Mouse (Mus musculus) thymus, adult 18-20 months (tissue): Measurements from ENCODE around the gene 4933407L21Rik.

ENCODE experiments used
- DNase-seq, 2 experiments: peaks; one replicate each; pipeline ENCODE4 v3.0.0; 2022; ENCODE audit warnings: mixed read lengths in 2 of 2

4933407L21Rik gene

DNA sequence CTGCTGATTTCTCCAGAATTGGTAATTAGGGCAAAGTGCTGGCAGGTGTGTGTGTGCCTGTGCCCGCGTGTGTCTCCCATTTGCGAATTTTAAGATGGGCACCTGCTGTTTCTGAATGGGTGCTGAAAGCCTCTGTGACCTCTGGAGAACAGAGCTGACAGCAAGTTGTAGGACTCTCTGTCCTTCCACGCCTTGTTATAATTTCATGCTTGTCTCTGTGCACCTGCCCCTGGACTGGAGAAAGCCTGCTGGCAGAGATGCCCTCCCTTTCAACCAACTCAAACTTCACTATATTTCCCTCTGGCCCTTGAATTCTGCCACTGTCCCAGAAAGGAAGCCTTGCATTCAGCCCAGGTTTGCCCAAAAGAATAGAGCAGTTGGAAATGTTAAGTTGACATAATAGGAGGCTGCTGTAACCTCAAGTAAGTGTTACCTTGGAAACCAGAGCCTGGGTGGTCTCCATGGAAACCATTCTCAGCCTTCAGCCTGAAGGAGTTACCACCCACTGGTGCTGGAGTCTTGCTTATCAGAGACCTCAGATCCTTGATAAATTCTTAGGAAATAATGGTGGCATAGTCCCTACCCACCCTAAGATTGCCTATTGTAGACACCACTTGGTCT is 11.3 kb upstream of the 4933407L21Rik start:
- no peak for DNase-seq

- no peak for DNase-seq
These were observed 8.7 kb upstream of the 4933407L21Rik start for GRCm38 (mm10) chr1:85919621-85920020.

GRCm38 (mm10) chr1:85921725-85922124 is 6.6 kb upstream of the 4933407L21Rik start:
- DNase-seq = no peak

- no peak for DNase-seq
These were observed 6.0 kb upstream of the 4933407L21Rik start for GRCm38 (mm10) chr1:85922127-85922864.

- no peak for DNase-seq
These were observed 5.4 kb upstream of the 4933407L21Rik start for GRCm38 (mm10) chr1:85922865-85923211.

DNA sequence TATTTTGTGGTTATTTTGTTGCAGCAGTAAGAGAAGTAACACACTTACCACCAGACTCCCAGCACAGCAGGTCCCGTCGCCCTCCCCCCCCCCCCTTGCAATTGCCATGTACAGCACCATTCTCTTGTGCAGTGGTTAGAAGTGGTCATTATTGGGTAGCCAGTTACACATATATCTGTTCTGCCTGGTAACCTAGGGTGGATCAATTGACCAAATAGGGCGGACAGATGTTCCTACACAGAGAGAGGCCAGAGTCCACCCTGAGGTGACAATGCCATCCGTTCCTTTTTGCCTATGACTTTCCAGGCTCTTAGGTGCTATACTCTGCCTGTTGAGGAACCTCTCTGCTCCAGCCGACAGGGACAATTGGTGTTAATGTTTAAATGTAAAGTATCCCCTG is 3.1 kb upstream of the 4933407L21Rik start:
- no peak for DNase-seq

DNA sequence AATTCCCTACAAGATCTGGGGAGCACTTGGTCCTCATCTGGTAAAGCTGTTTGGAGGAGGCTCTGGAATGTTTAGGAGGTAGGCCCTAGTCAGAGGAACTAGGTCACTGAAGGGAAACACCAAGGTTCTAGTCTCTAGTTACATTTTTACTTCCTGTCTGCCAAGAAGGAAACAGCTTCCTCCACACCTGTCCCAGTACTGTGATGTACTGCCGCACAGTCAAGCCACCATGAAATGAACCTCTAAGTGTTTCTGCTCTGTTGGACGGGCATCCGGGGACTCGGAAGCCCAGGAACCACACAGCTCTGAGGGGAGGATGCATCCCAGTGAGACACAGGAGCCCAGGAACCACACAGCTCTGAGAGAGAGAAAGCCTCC is 394 bp downstream of the 4933407L21Rik start:
- DNase-seq = no peak

DNA sequence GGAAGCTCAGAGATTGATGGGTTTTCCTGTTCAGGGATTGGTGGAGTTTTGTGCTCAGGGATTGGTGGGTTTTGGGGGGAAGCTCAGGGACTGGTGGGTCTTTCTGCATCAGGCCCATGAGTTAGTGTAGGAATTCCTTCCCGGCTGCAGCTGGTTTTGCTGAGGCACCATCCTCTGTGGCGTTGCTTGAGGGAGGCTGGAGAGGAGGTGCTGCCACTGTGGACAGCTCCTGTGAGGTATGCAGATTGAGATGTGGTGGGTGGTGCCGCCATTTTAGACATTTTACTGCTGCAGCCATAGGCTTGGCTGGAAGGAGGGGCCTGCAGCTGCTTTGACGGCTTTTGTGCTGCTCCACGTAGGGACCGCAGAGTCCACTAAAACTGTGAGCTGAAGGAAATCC is 1.1 kb downstream of the 4933407L21Rik start:
- no peak for DNase-seq

DNA sequence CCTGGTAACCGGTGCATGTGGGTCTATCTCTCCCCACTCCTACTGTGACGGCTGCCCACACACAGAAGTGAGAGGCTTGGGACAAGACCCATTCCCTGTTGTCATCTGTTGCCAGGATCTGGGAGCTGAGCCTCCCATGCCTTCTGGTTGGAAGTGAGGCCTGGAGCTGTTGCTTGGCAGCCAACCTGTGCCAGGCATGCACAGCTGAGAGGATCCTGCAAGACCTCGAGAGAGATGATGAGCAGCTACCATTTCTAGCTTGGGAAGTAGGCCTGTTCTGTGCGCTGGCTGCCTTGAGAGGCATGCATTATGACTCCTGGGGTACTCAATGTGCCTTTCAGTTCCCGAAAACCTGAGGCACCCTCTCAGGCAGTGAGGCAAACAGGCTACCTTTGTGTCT is 2.9 kb downstream of the 4933407L21Rik start:
- DNase-seq = no peak

DNA sequence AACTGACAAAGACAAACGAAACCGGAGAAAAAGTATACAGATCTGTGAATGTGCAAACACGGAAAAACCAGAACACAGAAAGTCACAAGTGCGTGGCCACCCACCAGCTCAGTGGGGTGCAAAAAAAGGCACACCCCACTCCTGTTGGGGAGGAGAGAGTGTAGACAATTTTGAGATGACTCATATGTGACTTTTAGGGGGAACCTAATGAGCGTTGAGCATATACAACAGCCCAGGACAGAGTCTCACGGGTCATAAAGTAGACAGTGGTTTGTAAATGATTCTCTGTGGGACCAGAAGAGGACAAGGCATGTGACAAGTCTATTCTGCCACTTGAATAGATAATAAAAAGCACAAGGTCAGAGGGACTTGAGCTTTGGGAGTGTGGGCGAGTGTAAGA is 4.9 kb downstream of the 4933407L21Rik start:
- DNase-seq = no peak

DNA sequence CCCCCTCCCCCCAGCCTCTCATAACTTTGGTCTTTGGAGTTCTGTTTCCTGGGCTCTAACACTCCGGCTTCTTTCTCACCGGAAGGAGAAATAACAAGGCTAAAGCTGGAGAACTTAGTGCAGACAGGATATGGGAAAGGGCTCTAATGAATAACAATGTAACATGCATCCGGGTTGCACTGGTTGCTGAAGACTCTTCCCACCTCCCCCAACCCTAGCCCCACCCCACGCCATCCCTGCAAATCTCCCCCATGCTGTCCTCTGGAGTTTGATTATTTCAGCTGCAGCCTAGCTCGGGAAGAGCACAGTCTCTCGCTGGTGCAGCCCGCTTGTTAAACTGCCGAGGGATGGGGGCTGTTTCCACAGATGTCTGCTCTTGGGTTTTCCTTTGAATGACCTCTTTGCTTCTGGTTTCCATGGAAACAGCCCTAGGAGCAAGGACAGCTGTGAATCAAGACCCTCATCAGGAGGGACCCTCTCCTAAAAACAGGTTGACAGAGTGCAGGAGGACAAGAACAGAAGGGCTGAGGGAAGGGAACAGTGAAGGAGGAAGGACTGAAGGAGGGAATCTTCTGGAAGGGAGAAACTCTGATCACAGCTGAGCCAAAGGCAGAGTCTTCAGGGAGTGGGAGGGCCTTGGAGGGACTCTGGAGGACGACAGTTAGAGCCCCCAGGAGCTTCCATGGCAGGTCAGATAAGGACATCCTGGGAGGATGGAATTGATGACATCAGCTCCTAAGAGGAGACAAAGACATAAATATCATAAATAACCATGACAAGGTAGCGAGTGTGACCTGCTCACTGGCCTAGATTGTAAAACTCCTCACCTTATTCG is 5.6 kb downstream of the 4933407L21Rik start:
- DNase-seq = no peak

DNA sequence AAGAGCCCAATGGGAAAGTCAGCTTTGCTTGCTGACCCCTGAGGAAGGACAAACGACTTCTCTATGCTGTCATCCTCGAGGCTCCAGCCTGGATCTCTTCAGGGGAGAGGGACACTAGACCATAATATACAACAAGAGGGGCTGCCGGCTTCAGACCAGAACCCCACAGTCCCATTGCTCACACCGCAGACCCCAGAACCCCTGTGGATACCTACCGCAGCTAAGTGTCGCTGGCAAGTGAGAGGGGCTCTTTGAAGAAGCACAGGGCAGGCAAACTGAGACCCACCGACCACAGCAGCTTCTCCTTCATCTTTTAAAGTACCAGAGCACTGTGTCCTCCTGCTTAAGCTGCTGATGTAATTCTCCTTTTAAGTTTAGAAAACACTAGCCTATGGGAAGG is 6.3 kb downstream of the 4933407L21Rik start:
- no peak for DNase-seq

DNA sequence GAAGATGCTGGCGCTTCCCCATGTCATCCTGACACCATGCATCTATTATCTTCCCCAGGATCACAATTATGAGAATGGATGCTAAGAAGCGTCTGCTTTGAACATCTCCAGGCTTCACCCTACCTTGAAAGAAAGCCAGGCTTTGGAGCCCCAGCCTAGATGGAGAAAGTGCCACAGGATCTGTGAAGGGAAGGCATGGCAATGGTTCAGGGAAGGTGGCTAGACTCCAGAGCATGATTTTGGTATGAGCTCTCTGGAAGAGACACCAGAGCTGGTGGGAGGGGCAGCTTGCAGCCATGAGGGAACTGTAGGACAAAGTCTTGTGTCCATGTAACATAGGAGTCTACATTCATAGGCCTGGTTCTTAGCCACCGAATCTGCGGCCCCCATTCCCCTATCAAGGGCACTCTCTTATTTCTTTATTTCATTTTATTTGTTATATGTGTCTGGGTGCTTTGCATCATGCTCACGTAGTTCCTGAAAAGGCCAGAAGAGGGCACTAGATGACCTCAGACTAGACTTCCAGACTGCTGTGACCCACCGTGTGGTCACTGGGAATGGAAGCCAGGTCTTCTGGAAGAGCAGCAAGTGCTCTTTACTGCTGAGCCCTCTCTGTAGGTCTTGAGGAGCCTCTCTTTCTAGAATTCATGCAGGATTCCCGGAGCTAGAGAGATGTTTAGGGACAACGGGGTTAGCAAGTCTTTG is 7.0 kb downstream of the 4933407L21Rik start:
- peak in 1 of 2 experiments; percentile 29 for DNase-seq

DNA sequence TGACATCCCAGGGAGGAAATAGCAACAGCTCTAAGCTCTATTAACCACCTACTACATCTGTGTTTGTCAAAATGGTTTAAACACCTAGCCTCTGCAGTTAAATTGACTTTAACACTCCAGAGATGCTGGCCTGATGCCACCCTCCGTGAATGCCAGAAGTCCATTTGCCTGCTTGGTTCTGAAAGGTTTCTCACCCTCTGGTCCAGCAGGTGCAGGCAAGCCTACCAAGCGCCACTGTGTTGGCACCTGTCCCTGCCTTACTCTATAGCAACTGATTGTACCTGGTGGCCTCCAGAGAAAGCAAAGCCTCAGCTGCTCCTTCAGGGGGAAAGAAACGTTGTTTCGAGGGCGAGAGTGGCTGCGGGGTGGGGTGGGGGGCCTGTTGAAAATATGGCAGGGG is 8.0 kb downstream of the 4933407L21Rik start:
- no peak for DNase-seq

DNA sequence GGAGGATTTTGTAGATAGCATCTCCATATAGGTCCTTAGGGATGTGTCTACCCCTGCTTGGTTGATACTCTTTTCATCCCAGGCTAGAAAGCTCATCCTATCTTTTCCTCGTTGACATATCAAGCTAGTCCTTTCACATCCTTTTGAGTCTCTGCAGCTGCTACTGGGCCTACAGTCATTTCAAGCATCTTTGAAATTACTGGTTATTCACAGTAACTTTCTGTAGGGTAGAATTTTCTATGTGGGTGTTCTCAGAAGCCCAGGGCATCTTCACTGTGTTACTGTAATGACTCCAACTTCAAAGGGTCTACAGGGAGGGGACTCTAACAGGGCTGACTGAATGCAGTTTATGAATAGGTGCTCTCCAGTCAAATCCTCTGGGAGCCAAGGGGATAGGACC is 9.0 kb downstream of the 4933407L21Rik start:
- no peak for DNase-seq

- no peak for DNase-seq
These were observed 14.0 kb downstream of the 4933407L21Rik start for GRCm38 (mm10) chr1:85942318-85942717.

GRCm38 (mm10) chr1:85949085-85949684 is 20.9 kb downstream of the 4933407L21Rik start:
- DNase-seq = no peak

- no peak for DNase-seq
These were observed 26.9 kb downstream of the 4933407L21Rik start for GRCm38 (mm10) chr1:85955150-85955549.

GRCm38 (mm10) chr1:85957290-85957689 is 29.0 kb downstream of the 4933407L21Rik start:
- DNase-seq = no peak

DNA sequence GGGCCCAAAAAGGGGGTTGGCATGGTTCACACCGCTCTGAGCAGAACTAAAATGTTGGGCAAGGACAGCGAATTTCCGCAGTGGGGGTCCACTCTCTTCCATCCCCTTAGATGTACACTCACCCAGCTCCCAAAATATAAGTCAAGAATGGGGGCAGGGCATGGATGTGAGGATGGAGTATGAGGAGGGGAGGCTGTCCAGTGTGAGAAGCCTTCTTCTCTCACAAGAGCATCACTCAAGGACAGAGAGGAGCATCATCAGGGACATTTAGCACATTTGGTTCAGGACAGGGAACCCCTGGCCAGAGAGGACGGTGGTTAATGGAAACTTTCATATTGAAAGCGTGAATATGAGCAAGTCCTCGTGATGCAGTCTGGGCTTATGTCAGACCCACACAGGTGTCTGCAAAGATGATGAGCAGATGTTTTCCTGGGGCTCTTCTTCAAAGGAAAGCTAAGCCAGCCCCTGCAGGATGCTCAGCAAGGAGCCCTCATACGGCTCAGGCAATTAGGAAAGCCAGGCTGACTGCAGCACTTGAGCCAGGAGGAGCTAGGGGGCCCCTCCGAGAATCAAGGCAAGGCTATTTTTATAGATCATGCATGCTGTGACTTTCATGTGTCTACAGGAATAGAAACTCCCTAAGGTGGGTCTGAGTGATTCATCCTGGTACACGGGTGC is 29.8 kb downstream of the 4933407L21Rik start:
- DNase-seq = peak; percentile 32 to 50

- peak in 1 of 2 experiments; percentile 25 for DNase-seq
These were observed 31.0 kb downstream of the 4933407L21Rik start for GRCm38 (mm10) chr1:85959129-85959888.
